Mouse (Mus musculus): Measurements from ENCODE around the gene Ube2j1.

- TF ChIP-seq CTCF (IDR thresholded peaks at IDR 0.05; ENCODE audit: low read depth, low read length) = peak; percentile 96
- TF ChIP-seq EP300 (IDR thresholded peaks at IDR 0.05; ENCODE audit: insufficient read depth, low read depth, low read length) = peak; percentile 70; the same call in 1 of the 2 replicates
Measured at GRCm38 (mm10) chr4:33018361-33018999, 12.7 kb upstream of the Ube2j1 start.

Data from ES-Bruce4 (cell line).